Mouse (Mus musculus) midbrain, embryonic 10.5 days (tissue): ENCODE results near the gene Nbeal2. TPM values are rescaled to one million over a fixed set of nuclear protein-coding genes. Genes with fewer than 3 reads are reported as not detected.

Source experiments
- DNase-seq: peaks from one replicate; pipeline ENCODE4 v3.0.0-alpha.2; 2017; ENCODE audit warnings: low spot score
- H3K27ac ChIP-seq: fragments of 300-500 bp; sonication (generic); replicated peaks from 2 replicates; pipeline ENCODE4 v1.5.1; 2016; ENCODE audit warnings: mild to moderate bottlenecking
- H3K27me3 ChIP-seq: fragments of 300-500 bp; sonication (generic); 2 replicates; pipeline ENCODE4 v1.6.1; 2016; ENCODE audit warnings: low read depth, mild to moderate bottlenecking; ENCODE audit not compliant: poor library complexity, severe bottlenecking
- H3K36me3 ChIP-seq: fragments of 300-500 bp; sonication (generic); 2 replicates; pipeline ENCODE4 v1.6.1; 2016; ENCODE audit warnings: mild to moderate bottlenecking, moderate library complexity
- H3K4me1 ChIP-seq: fragments of 300-500 bp; sonication (generic); 2 replicates; pipeline ENCODE4 v1.6.1; 2016
- H3K4me3 ChIP-seq: fragments of 300-500 bp; sonication (generic); 2 replicates; pipeline ENCODE4 v1.5.1; 2016; ENCODE audit warnings: mild to moderate bottlenecking, moderate library complexity
- H3K9me3 ChIP-seq: fragments of 300-500 bp; sonication (generic); replicated peaks from 2 replicates; pipeline ENCODE4 v1.6.1; 2016; ENCODE audit warnings: mild to moderate bottlenecking
- WGBS: fragments of 180-500 bp; shearing (Covaris S2); methylation state at CpG from one replicate; pipeline ENCODE4 v1.1.7; 2016; 5-methylcytosine and 5-hydroxymethylcytosine counted together
- polyA plus RNA-seq: library from polyadenylated mRNA; unstranded; fragments of >200 nt; fragmentation: Nextera tagmentation; extraction: Ambion mirVana; gene quantifications from 2 replicates; pipeline ENCODE4 v1.2.1, GENCODE M21; 2016

Gene Nbeal2
- 1.3 and 1.4 TPM in 2 replicates for polyA plus RNA-seq

DNA sequence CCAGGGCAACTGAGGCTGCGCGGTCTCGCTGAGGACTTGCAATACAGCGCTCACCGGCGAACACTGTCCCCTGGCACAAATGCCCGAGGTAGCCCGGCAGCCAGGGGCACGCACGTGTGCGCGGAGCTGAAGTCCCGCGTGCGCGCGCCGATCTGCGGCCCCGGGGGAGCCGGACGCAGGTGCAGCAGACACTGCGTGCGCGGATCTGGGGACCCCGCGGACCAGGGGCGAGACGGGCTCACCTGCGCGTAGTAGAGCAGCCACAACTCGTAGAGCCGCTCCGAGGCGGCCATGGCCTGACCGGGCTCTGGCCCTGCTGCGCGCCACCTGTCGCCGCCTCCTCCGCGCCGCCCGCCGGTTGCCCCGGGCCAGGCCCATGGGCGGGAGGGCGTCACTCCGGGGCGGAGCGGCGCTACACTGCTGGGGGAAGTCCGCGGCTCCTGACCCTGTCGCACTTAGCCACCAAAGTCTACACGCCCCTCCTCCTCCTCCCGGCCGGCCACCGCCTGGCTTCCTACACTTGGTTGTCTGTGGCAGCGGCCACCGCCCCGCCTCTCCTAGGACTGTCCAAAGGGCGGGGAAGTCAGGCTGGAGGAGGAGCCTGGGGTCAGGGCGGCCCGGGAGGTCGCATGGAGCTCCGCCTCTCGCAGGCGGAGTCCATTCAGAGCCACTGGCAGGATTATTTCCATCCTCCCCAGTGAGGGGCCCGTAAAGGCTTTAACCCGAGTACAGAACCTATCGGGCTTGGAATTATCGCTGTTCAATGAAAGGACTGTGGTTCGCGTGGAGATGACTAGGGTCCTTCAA, at the start of gene Nbeal2:
Nbeal2 (minus strand) TSS at position 507 of the 807 bp plus-strand sequence.
- WGBS = under 1% methylated on average over 74 of the region's 75 CpGs
- Histone ChIP-seq H3K9me3 (no peaks in the 10 kb centered on the region), H3K27me3 (peaks cover 31% of the 10 kb centered on the region), H3K27ac (peak within 1 kb of the TSS; percentile 84), H3K4me3 (peak within 1 kb of the TSS; percentile 63), H3K36me3 (peaks cover 3% of the 10 kb centered on the region), H3K4me1 (peaks cover 75% of the 10 kb centered on the region)
- peak; percentile 94 for DNase-seq

DNA sequence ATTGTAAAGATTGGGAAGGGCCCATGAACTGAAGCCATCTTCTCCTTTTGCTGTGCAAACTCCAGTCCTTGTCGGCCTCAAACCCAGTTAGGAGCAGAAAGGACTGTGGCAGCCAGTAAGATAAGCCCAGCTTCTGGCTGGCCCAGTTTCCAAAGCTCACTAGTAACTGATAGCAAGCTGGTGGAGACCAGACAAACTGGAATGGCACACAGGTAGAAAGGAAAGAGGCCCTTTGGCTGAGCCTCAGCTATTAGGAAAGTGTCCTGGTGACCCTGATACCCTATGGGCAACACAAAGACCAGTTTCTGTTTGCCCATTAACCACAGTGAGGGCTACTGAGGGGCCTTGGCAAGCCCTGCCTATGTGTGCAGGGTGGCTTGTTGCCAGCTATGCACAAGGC, 48.9 kb upstream of the Nbeal2 start:
- peaks cover 32% of the 10 kb centered on the region for H3K36me3 ChIP-seq
- H3K4me3 ChIP-seq = no peak overlapping the region
- H3K9me3 ChIP-seq = no peaks in the 10 kb centered on the region
- 83% methylated on average over 1 of the region's 1 CpGs for WGBS
- no peaks in the 10 kb centered on the region for H3K27me3 ChIP-seq
- H3K4me1 ChIP-seq = no peaks in the 10 kb centered on the region
- DNase-seq = no peak
- H3K27ac ChIP-seq = no peak overlapping the region

DNA sequence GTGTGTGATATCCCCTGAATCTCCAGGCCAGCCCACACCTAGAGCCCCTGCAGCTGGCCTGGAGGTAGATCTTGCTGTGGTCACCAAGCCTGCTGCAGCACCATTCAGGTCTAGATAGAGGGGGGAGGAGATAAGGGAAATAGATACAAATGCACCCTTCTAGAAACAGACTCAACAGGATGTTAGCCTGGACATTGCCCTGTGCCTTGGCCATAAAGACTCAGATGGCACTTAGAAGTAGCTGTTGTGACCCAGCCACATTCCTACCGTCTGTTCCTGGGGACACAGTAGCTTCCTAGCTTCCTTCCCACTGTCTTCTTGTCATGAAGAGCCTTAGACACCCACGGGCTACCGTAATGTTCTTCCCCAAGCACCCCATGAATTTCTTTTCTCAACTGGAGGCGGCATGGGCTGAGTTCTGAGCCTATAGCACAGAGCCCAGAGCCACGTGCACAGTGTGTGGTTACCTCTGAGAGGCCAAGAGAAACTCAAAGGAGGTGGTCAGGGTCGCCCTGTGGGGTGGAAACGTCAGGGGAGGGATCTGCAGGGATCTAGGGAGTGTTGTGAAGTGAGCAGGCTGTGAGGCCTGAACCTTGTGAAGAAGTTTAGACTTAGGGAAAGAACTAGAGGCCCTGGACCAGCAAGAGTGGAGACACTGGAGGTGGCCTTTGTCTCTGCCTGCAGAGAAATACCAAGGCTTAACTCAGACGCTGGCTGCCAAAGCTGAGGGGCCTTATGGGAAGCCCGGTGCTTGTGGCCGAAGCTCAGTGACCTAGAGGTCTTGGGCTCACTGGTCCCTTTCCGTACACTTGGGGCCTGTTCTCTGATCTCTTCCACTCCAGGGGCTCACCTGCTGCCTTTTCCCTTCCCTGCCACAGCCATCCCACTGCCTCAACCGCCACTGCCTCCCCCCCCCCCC, 47.4 kb upstream of the Nbeal2 start:
- H3K9me3 ChIP-seq = no peaks in the 10 kb centered on the region
- DNase-seq = no peak

DNA sequence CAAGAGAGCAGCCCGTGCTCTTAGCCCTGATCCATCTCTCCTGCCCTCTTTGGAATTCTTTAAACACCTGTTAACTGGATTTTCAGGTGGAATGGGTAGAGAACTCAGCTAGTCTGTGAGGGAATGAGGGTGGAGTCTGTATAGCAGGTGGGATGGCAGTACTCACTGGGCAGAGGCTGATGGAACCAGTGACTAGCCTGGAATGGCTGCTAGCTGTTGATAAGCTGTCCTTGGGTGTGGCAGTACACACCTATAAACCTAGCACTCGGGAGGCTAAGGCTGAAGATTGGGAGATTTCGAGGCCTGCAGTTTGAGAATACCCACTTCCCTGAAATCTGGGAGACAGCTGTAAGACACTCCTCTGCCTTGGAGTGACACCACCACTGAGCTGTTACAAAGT, 45.6 kb upstream of the Nbeal2 start:
- Histone ChIP-seq H3K4me1 (no peaks in the 10 kb centered on the region), H3K4me3 (no peak overlapping the region), H3K36me3 (peaks cover 57% of the 10 kb centered on the region), H3K27ac (no peak overlapping the region), H3K27me3 (no peaks in the 10 kb centered on the region), H3K9me3 (no peaks in the 10 kb centered on the region)
- WGBS = 91% methylated on average over 3 of the region's 3 CpGs
- no peak for DNase-seq

More for the DNA sequence above, 47.4 kb upstream of the Nbeal2 start:
- no peak overlapping the region for H3K4me3 ChIP-seq
- H3K27ac ChIP-seq = no peak overlapping the region
- H3K27me3 ChIP-seq = no peaks in the 10 kb centered on the region
- peaks cover 42% of the 10 kb centered on the region for H3K36me3 ChIP-seq
- whole genome bisulfite sequencing = 76% methylated on average over 11 of the region's 12 CpGs
- no peaks in the 10 kb centered on the region for H3K4me1 ChIP-seq

DNA sequence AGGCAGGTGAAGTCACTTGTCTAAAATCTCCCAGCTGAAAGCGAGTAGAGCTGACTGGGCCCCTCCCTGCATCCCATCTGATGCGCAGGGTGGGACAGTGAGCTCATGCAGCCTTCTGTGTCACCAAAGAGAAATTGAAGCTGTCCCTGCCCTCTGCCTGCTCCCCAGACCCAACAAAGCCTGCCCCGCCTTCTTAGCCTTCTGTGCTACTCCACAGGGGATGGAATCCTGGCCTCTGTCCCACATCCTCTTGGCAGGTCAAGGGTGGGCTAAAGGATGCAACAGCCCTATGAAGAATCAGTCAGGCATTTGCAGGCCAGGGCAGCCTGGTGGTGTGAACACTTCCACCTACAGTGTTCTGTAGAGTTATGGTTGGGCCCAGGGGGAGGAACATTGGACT, 43.5 kb upstream of the Nbeal2 start:
- WGBS = 83% methylated on average over 3 of the region's 3 CpGs
- no peak overlapping the region for H3K27ac ChIP-seq
- H3K27me3 ChIP-seq = no peaks in the 10 kb centered on the region
- H3K36me3 ChIP-seq = peaks cover 74% of the 10 kb centered on the region
- H3K4me3 ChIP-seq = no peak overlapping the region
- no peaks in the 10 kb centered on the region for H3K4me1 ChIP-seq
- H3K9me3 ChIP-seq = no peaks in the 10 kb centered on the region
- DNase-seq = no peak

DNA sequence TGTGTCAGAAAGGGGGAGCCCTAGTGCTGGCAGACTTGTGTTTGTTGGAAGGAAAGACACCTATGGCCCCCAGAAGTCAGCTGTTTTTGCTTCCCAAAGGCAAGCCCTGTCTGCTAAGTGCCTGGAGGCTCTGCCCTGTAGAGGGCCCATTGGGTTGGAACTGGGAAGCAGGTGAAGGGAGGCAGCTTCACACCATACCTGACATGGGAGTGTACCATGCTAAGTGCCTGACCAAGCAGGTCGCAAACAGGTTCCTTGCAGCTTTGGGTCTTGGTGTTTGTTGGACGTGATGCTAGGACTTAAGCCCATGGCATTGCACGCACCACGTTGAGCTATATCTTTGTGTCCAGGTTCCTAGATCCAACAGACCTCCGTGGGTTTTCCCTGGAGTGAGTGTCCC, 42.5 kb upstream of the Nbeal2 start:
- H3K27me3 ChIP-seq = no peaks in the 10 kb centered on the region
- no peak overlapping the region for H3K27ac ChIP-seq
- peaks cover 72% of the 10 kb centered on the region for H3K36me3 ChIP-seq
- no peaks in the 10 kb centered on the region for H3K4me1 ChIP-seq
- WGBS = 95% methylated on average over 5 of the region's 5 CpGs
- H3K4me3 ChIP-seq = no peak overlapping the region
- H3K9me3 ChIP-seq = no peaks in the 10 kb centered on the region
- no peak for DNase-seq

DNA sequence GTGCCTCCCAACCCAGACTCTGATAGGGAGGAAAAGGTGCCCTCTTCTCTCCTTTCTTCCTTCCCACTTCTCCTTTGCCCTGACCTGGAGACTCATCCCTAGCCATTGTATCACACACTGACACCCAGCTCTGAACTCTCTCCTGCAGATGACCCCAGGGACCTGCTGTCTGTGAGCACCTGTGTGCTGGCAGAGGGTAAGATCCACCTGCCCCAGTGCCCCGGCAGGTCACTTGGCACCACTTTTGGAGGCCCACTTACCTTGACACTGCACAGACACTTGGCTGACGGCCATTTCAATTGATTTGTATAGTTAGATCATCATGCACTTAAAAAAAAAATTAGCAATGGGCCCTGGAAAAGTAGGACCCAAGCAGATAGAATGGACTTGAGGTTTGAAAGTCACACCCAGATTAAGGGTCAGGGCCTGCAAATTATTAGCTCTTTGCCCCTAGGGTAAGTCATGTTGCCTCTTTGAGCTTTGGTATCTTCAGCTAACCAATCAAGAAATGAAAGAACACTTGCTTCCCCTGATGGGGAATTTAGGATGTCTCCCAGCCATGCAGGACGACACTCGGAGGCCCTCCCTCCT, 41.3 kb upstream of the Nbeal2 start:
- Histone ChIP-seq H3K4me3 (no peak overlapping the region), H3K36me3 (peaks cover 62% of the 10 kb centered on the region), H3K27ac (no peak overlapping the region), H3K9me3 (no peaks in the 10 kb centered on the region), H3K27me3 (no peaks in the 10 kb centered on the region), H3K4me1 (no peaks in the 10 kb centered on the region)
- 89% methylated on average over 4 of the region's 4 CpGs for WGBS
- DNase-seq = no peak

DNA sequence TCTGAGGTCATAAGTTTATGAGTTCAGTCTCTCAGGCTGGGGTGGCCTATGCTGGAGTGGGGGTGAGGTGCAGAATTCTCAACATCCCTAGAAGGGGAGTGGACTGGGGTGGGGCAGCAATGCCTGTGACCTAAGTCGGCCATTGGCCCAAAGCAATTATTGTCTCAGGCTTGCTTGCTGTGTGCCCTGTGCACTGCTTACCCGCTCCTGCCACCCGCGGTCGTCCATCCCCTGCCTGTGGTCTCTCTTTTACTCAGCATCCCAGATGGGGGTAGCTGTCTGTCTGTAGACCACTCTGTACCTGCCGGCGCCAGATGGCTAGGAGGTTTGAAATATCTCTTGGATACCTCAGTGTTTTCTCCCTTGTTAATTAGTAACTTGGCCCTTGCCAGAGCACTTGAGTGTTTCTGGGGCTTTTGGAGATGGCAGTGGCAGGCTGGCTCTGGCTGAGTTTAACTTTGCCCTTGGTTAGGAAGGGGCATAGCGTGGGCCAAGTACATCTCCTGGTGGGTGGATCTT, 35.4 kb upstream of the Nbeal2 start:
- Histone ChIP-seq H3K36me3 (peaks cover 24% of the 10 kb centered on the region), H3K9me3 (no peaks in the 10 kb centered on the region), H3K27me3 (no peaks in the 10 kb centered on the region), H3K4me1 (peaks cover 28% of the 10 kb centered on the region), H3K27ac (no peak overlapping the region), H3K4me3 (no peak overlapping the region)
- DNase-seq = no peak
- 92% methylated on average over 8 of the region's 8 CpGs for WGBS

DNA sequence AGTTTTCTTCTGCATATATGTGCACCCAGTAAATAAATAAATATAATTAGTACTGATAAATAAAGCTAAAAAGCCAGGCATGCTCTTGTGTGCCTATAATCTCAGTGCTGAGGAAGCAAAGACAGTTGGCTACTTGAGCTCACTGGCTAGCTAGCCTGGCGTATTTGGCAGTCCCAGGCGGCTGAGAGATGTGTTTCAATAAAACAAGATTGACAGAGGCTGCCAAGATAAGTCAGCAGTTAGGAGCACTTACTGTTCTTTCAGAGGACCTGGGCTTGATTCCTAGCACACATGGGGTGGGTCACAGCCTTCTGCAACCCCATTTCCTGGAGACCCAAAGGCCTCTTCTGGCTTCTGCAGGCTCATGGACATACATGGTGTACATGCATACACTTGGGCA, 33.9 kb upstream of the Nbeal2 start:
- H3K27me3 ChIP-seq = no peaks in the 10 kb centered on the region
- H3K36me3 ChIP-seq = peaks cover 9% of the 10 kb centered on the region
- H3K4me3 ChIP-seq = no peak overlapping the region
- H3K4me1 ChIP-seq = peaks cover 39% of the 10 kb centered on the region
- DNase-seq = no peak
- no peaks in the 10 kb centered on the region for H3K9me3 ChIP-seq
- no peak overlapping the region for H3K27ac ChIP-seq
- 90% methylated on average over 2 of the region's 2 CpGs for WGBS

DNA sequence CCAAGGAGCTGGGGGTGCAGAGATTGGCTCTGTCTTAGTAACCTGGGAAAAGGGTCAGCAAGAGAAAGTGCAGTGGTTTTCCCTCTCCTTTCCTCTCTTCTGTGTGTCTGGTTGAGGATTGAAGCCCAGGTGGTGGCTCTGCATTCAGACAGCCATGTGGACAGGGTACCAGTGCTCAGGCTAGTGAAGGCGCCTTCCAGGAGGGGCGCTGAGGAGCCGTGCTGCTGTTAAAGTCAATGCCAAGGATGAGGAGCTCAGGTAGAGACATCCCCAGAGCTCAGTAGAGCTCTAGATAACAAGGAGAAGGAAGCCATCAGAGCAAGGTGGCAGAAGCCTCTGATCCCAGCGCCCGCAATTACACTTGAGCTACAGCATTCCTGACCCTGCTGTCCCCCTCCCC, 33.1 kb upstream of the Nbeal2 start:
- WGBS = 77% methylated on average over 5 of the region's 5 CpGs
- Histone ChIP-seq H3K27ac (no peak overlapping the region), H3K27me3 (no peaks in the 10 kb centered on the region), H3K4me1 (peaks cover 45% of the 10 kb centered on the region), H3K9me3 (no peaks in the 10 kb centered on the region), H3K36me3 (peaks cover 2% of the 10 kb centered on the region; the same call in 1 of the 2 replicates), H3K4me3 (no peak overlapping the region)
- no peak for DNase-seq

DNA sequence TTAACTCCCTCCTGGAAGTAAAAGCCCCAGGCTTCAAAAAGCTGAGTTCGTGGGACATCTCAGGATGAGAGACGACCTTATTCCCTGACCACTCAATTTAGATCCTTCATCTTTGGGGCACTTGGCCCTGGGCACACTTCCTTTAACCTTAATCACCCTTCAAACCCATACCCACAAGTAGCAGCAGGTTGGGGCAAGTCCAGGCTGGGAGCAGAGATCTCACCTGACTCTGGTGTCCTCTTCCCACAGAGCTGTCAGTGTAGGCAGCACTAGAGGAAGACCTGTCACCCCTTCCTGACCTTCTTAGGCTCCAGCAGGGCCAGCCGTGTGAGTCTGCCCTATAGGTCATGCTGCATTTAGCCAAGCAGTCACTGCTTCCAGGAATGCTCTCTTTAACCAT, 32.5 kb upstream of the Nbeal2 start:
- H3K36me3 ChIP-seq = no peaks in the 10 kb centered on the region
- H3K4me1 ChIP-seq = peaks cover 49% of the 10 kb centered on the region

DNA sequence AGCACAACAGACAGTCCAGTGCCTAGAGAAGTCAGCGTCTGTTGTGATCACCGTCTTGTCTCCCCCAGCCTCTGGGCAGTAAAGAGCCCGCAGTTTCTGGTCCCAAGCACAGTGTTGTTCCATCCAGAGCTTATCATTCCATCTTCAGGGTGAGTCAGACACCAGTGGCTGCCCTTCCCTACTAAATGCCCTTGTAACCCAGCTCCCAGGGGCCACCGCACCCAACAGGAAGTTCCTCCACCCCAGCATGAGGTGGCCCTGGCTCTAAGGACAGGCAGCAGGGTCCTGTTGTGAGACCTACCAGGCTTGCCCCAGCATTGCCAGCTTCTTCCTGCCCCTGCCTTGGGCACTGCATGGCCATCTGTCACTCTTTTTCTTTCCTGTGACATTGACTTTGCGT, 31.6 kb upstream of the Nbeal2 start:
- DNase-seq = no peak
- H3K4me1 ChIP-seq = peaks cover 54% of the 10 kb centered on the region
- WGBS = 87% methylated on average over 5 of the region's 5 CpGs
- H3K4me3 ChIP-seq = no peak overlapping the region
- H3K9me3 ChIP-seq = no peaks in the 10 kb centered on the region
- no peaks in the 10 kb centered on the region for H3K36me3 ChIP-seq
- 0 out of 2 replicates have a peak overlapping the region, but pooled peaks have one; percentile 17 for H3K27ac ChIP-seq
- no peaks in the 10 kb centered on the region for H3K27me3 ChIP-seq

More for the DNA sequence above, 32.5 kb upstream of the Nbeal2 start:
- Histone ChIP-seq H3K27ac (no peak overlapping the region), H3K27me3 (no peaks in the 10 kb centered on the region), H3K4me3 (no peak overlapping the region), H3K9me3 (no peaks in the 10 kb centered on the region)
- DNase-seq = no peak
- 62% methylated on average over 3 of the region's 3 CpGs for WGBS
